Mouse (Mus musculus) limb, embryonic 14.5 days (tissue): Measurements from ENCODE around the gene Rbm4b. TPM values are rescaled to one million over a fixed set of nuclear protein-coding genes. Genes with fewer than 3 reads are reported as not detected.

Source experiments
- ATAC-seq: fragments of 200-750 bp; cut with Nextera tagmentation; 2 replicates; pipeline ENCODE4 v1.8.0; 2017; ENCODE audit warnings: low read depth, moderate number of reproducible peaks, moderate TSS enrichment; ENCODE audit not compliant: low FRiP score
- DNase-seq: peaks from one replicate; pipeline ENCODE4 v3.0.0-alpha.2; 2015; ENCODE audit warnings: low spot score
- H3K27ac ChIP-seq: fragments of 300-500 bp; sonication (generic); replicated peaks from 2 replicates; pipeline ENCODE4 v1.5.1; 2014; ENCODE audit warnings: low read depth, mild to moderate bottlenecking, low read length, moderate library complexity, mixed read lengths
- H3K27me3 ChIP-seq: fragments of 300-500 bp; sonication (generic); 2 replicates; pipeline ENCODE4 v1.6.1; 2014; ENCODE audit warnings: low read length, mixed read lengths; ENCODE audit not compliant: control insufficient read depth, insufficient read depth
- H3K36me3 ChIP-seq: fragments of 300-500 bp; sonication (generic); 2 replicates; pipeline ENCODE4 v1.6.1; 2014; ENCODE audit warnings: mild to moderate bottlenecking, low read length, moderate library complexity, mixed read lengths; ENCODE audit not compliant: control insufficient read depth, insufficient read depth
- H3K4me1 ChIP-seq: fragments of 300-500 bp; sonication (generic); 2 replicates; pipeline ENCODE4 v1.6.1; 2014; ENCODE audit warnings: antibody characterized with exemption, low read length, mixed read lengths; ENCODE audit not compliant: control insufficient read depth, insufficient read depth
- H3K4me2 ChIP-seq: fragments of 300-500 bp; sonication (generic); replicated peaks from 2 replicates; pipeline ENCODE4 v1.6.1; 2014; ENCODE audit warnings: low read depth, mild to moderate bottlenecking, low read length, moderate library complexity; ENCODE audit not compliant: severe bottlenecking
- H3K4me3 ChIP-seq: fragments of 300-500 bp; sonication (generic); replicated peaks from 2 replicates; pipeline ENCODE4 v1.5.1; 2014; ENCODE audit warnings: low read length
- H3K9ac ChIP-seq: fragments of 300-500 bp; sonication (generic); 2 replicates; pipeline ENCODE4 v1.6.1; 2014; ENCODE audit warnings: mild to moderate bottlenecking, low read depth, low read length, moderate library complexity; ENCODE audit not compliant: severe bottlenecking
- H3K9me3 ChIP-seq: fragments of 300-500 bp; sonication (generic); 2 replicates; pipeline ENCODE4 v1.6.1; 2016; ENCODE audit warnings: low read length; ENCODE audit not compliant: control insufficient read depth
- POLR2A ChIP-seq: fragments of 200-500 bp; IDR thresholded peaks from 2 replicates; pipeline ENCODE4 v1.8.0; 2012; ENCODE audit warnings: inconsistent platforms, mild to moderate bottlenecking, moderate library complexity, borderline replicate concordance; ENCODE audit not compliant: insufficient read depth, insufficient read length; ENCODE audit errors: extremely low read depth
- WGBS: fragments of 180-500 bp; shearing (Covaris S2); extraction: QIAGEN DNeasy Blood & Tissue Kit; methylation state at CpG from one replicate; pipeline ENCODE4 v1.1.7; 2014; 5-methylcytosine and 5-hydroxymethylcytosine counted together
- polyA plus RNA-seq, 2 experiments: library from polyadenylated mRNA; depleted of rRNA in 1 of 2; stranded (reverse) in 1 of 2; unstranded in 1 of 2; fragments of >200 nt; fragmentation: Nextera tagmentation in 1 of 2; extraction: Ambion mirVana in 1 of 2; gene quantifications; 2 replicates each; pipeline versions ENCODE4 v1.2.1 to v1.2.3; 2012 to 2014

The Rbm4b gene
- polyA plus RNA-seq, 2 experiments: 36.9 to 63.2 TPM

- no peak for TF ChIP-seq POLR2A
- no peak for ATAC-seq
- no peak for DNase-seq
- no peaks in the 10 kb centered on the region for H3K27me3 ChIP-seq
- no peak overlapping the region for H3K4me2 ChIP-seq
- H3K4me1 ChIP-seq: no peaks in the 10 kb centered on the region
- H3K36me3 ChIP-seq: peaks cover 4% of the 10 kb centered on the region; the same call in 1 of the 2 replicates
- no peak overlapping the region for H3K4me3 ChIP-seq
- H3K27ac ChIP-seq: no peak overlapping the region
- H3K9me3 ChIP-seq: no peaks in the 10 kb centered on the region
- H3K9ac ChIP-seq: no peak overlapping the region
- 91% methylated on average over 11 of the region's 11 CpGs for WGBS
These were observed 17.2 kb upstream of the Rbm4b start for GRCm38 (mm10) chr19:4739053-4739452.

DNA sequence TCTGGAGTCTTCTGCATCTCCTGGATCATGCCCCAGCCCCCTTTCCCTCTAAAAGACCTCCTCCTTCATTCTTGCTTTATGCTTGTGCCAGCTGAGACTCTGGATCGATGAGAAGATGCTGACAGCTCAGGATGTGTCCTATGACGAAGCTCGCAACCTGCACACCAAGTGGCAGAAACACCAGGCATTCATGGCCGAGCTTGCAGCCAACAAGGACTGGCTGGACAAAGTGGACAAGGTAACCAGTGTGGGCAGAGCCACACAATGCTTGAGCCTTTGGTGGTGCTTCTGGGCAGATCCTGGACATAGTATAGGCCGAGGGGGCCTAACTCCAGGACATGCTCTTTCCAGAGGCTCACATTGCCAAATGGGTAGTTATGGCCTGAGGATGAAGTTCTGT is 16.5 kb upstream of the Rbm4b start:
- DNase-seq (no peak), ATAC-seq (no peak)
- H3K4me3 ChIP-seq: no peak overlapping the region
- no peaks in the 10 kb centered on the region for H3K4me1 ChIP-seq
- no peak overlapping the region for H3K4me2 ChIP-seq
- no peaks in the 10 kb centered on the region for H3K9me3 ChIP-seq
- H3K9ac ChIP-seq: no peak overlapping the region
- no peak for TF ChIP-seq POLR2A
- H3K27ac ChIP-seq: no peak overlapping the region
- H3K36me3 ChIP-seq: peaks cover 4% of the 10 kb centered on the region; the same call in 1 of the 2 replicates
- WGBS: 92% methylated on average over 5 of the region's 5 CpGs
- H3K27me3 ChIP-seq: no peaks in the 10 kb centered on the region

DNA sequence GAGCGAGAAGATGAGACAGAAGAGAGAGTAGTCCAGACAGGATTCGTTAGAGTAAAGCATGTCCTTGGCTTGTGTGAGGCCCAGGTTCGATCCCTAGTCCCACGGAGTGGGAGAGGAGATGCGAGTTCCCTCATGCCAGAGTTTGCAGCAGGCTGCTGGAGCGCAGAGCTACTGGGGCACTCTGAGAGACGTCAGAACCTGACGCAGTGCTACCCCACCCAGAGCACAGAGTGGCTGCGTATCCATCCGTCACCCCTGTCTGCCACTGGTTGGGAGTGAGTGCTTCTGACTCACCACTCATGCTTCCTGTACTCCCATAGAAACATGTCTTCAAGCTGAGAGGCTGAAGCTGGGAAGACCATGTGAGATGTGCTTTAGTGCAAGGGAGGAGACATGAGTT is 14.8 kb upstream of the Rbm4b start:
- no peak for ATAC-seq
- no peak for TF ChIP-seq POLR2A
- peaks cover 4% of the 10 kb centered on the region for H3K36me3 ChIP-seq

DNA sequence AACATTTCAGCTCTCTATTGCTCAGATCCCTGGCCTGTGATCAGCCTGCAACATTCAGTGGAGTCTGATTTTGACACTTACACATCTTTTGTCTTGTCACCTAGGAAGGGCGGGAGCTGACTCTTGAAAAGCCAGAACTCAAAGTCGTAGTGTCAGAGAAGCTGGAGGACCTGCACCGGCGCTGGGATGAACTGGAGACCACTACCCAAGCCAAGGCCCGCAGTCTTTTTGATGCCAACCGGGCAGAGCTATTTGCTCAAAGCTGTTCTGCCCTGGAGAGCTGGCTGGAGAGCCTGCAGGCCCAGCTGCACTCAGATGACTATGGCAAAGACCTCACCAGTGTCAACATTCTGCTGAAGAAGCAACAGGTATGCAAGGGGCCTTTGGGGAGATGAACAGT is 14.1 kb upstream of the Rbm4b start:
- H3K9ac ChIP-seq: no peak overlapping the region
- H3K9me3 ChIP-seq: no peaks in the 10 kb centered on the region
- no peak overlapping the region for H3K4me3 ChIP-seq
- no peak overlapping the region for H3K4me2 ChIP-seq
- H3K4me1 ChIP-seq: no peaks in the 10 kb centered on the region
- no peaks in the 10 kb centered on the region for H3K27me3 ChIP-seq
- ATAC-seq (no peak), DNase-seq (no peak)
- TF ChIP-seq POLR2A: no peak
- H3K27ac ChIP-seq: no peak overlapping the region
- peaks cover 4% of the 10 kb centered on the region for H3K36me3 ChIP-seq
- WGBS: 90% methylated on average over 6 of the region's 6 CpGs

More for the DNA sequence above, 14.8 kb upstream of the Rbm4b start:
- no peaks in the 10 kb centered on the region for H3K9me3 ChIP-seq
- no peak overlapping the region for H3K9ac ChIP-seq
- no peaks in the 10 kb centered on the region for H3K4me1 ChIP-seq
- H3K27me3 ChIP-seq: no peaks in the 10 kb centered on the region
- H3K27ac ChIP-seq: no peak overlapping the region
- no peak overlapping the region for H3K4me2 ChIP-seq
- WGBS: 78% methylated on average over 10 of the region's 10 CpGs
- DNase-seq: no peak
- no peak overlapping the region for H3K4me3 ChIP-seq

GRCm38 (mm10) chr19:4743524-4743923 is 12.8 kb upstream of the Rbm4b start:
- Histone ChIP-seq H3K9ac (no peak overlapping the region), H3K9me3 (no peaks in the 10 kb centered on the region), H3K36me3 (no peaks in the 10 kb centered on the region; the same call in 1 of the 2 replicates), H3K27me3 (no peaks in the 10 kb centered on the region), H3K4me1 (no peaks in the 10 kb centered on the region), H3K4me2 (no peak overlapping the region), H3K27ac (no peak overlapping the region), H3K4me3 (no peak overlapping the region)
- 41% methylated on average over 5 of the region's 5 CpGs for WGBS
- no peak for TF ChIP-seq POLR2A
- DNase-seq: peak; percentile 59
- ATAC-seq: no peak

DNA sequence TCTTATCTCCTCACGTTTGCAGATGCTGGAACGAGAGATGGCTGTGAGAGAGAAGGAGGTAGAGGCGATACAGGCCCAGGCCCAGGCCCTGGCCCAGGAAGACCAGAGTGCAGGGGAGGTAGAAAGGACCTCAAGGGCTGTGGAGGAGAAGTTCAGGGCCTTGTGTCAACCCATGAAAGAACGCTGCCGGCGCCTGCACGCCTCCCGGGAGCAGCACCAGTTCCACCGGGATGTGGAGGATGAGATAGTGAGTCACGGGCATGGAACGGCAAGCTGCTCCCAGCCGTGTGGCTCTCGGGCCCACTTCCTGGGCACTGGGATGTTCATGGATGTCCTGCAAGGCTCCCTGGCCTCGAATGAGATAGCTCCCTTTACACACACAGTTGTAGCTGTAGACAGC is 12.3 kb upstream of the Rbm4b start:
- H3K36me3 ChIP-seq: no peaks in the 10 kb centered on the region; the same call in 1 of the 2 replicates
- no peak overlapping the region for H3K9ac ChIP-seq
- WGBS: 68% methylated on average over 6 of the region's 14 CpGs
- no peak overlapping the region for H3K4me3 ChIP-seq
- H3K27ac ChIP-seq: no peak overlapping the region
- no peaks in the 10 kb centered on the region for H3K4me1 ChIP-seq
- H3K9me3 ChIP-seq: no peaks in the 10 kb centered on the region
- DNase-seq: no peak
- TF ChIP-seq POLR2A: no peak
- ATAC-seq: no peak
- H3K27me3 ChIP-seq: no peaks in the 10 kb centered on the region
- H3K4me2 ChIP-seq: no peak overlapping the region
